Mouse (Mus musculus): ENCODE results near the gene Hs6st1.

- TF ChIP-seq HCFC1 (IDR thresholded peaks at IDR 0.05; ENCODE audit: borderline replicate concordance, insufficient read depth, low read length) (no peak), ZC3H11A (IDR thresholded peaks at IDR 0.05; ENCODE audit: borderline replicate concordance, low read depth, low read length) (no peak), ZNF384 (IDR thresholded peaks at IDR 0.05; ENCODE audit: low read depth, low read length) (no peak)
Observed at GRCm38 (mm10) chr1:36070190-36070589, 2.0 kb downstream of the Hs6st1 start.

All from ES-E14 (cell line).